ENCODE assay signal across 8 mouse cellular contexts in genomic region chr17:24548435-24548834, GRCm38 (mm10). TPM values are rescaled to one million over a fixed set of nuclear protein-coding genes. Genes with fewer than 3 reads are reported as not detected.
DNase-seq lines count a peak whose midpoint lies in the region; ATAC-seq and TF ChIP-seq lines count a peak whose summit lies in the region.

No protein-coding gene starts in this region.

- H3K9ac ChIP-seq in hindbrain, embryonic 13.5 days = no peak overlapping the region
- peak overlapping the region; percentile 73 for H3K9ac ChIP-seq in liver, embryonic 14.5 days (replicated peaks)
- H3K9ac ChIP-seq in stomach, embryonic 16.5 days (ENCODE audit: low read length) = peak overlapping the region; percentile 60

- no peaks in the 10 kb centered on the region for H3K9me3 ChIP-seq in hindbrain, embryonic 13.5 days
- H3K9me3 ChIP-seq in liver, embryonic 14.5 days (ENCODE audit: control insufficient read depth, low read length) = no peaks in the 10 kb centered on the region
- H3K9me3 ChIP-seq in stomach, embryonic 16.5 days (replicated peaks; ENCODE audit: control insufficient read depth, low read length) = no peaks in the 10 kb centered on the region

- ATAC-seq in hindbrain, embryonic 13.5 days (ENCODE audit: low FRiP score) = no peak
- no peak for ATAC-seq in liver, embryonic 14.5 days (ENCODE audit: insufficient read depth)
- ATAC-seq in stomach, embryonic 16.5 days (ENCODE audit: insufficient read depth, low FRiP score) = no peak

- peak overlapping the region; percentile 94 for H3K27ac ChIP-seq in gastrocnemius, adult 2 months
- H3K27ac ChIP-seq in bone marrow, adult 2 months (ENCODE audit: control insufficient read depth, insufficient read depth, low read depth, low read length, poor library complexity) = peak overlapping the region; percentile 65; the same call in 1 of the 2 replicates
- H3K27ac ChIP-seq in hindbrain, embryonic 13.5 days = no peak overlapping the region
- H3K27ac ChIP-seq in liver, embryonic 14.5 days = peak overlapping the region; percentile 84
- H3K27ac ChIP-seq in stomach, embryonic 16.5 days (ENCODE audit: low read length) = peak overlapping the region; percentile 73; the same call in 1 of the 2 replicates

- H3K4me2 ChIP-seq in hindbrain, embryonic 13.5 days = peak overlapping the region; percentile 93
- peak overlapping the region; percentile 91 for H3K4me2 ChIP-seq in liver, embryonic 14.5 days (ENCODE audit: low read depth)
- peak overlapping the region; percentile 75 for H3K4me2 ChIP-seq in stomach, embryonic 16.5 days (ENCODE audit: low read depth, low read length)

- TF ChIP-seq CTCF in gastrocnemius, adult 2 months (IDR thresholded peaks at IDR 0.05) = no peak
- no peak for TF ChIP-seq CTCF in bone marrow, adult 2 months (IDR thresholded peaks at IDR 0.05; ENCODE audit: control insufficient read depth, insufficient read depth, low read length)
- TF ChIP-seq CTCF in liver, embryonic 14.5 days (IDR thresholded peaks at IDR 0.05; ENCODE audit: low read depth) = no peak

- DNase-seq in gastrocnemius, adult 2 months = no peak
- DNase-seq in gastrocnemius, postnatal 4 days (ENCODE audit: low spot score in 2 of 2) = no peak
- no peak for DNase-seq in liver, embryonic 14.5 days (ENCODE audit: low read depth in 3 of 3, low spot score in 3 of 3)
- no peak for DNase-seq in right cerebral cortex, postnatal 36 days (ENCODE audit: low spot score in 2 of 2)
- no peak for DNase-seq in layer of hippocampus, postnatal 36 days

- peaks cover 29% of the 10 kb centered on the region for H3K27me3 ChIP-seq in hindbrain, embryonic 13.5 days
- H3K27me3 ChIP-seq in liver, embryonic 14.5 days (ENCODE audit: control insufficient read depth, insufficient read depth, low read length) = no peaks in the 10 kb centered on the region
- H3K27me3 ChIP-seq in stomach, embryonic 16.5 days (ENCODE audit: control insufficient read depth, insufficient read depth, low read length) = no peaks in the 10 kb centered on the region

- 3% methylated on average over 9 of the region's 9 CpGs for WGBS in bone marrow, adult 2 months
- WGBS in hindbrain, embryonic 13.5 days = 39% methylated on average over 9 of the region's 9 CpGs
- 12% methylated on average over 9 of the region's 9 CpGs for WGBS in liver, embryonic 14.5 days (ENCODE audit: insufficient replicate concordance)
- WGBS in stomach, embryonic 16.5 days = 27% methylated on average over 9 of the region's 9 CpGs

- intact Hi-C loops in gastrocnemius, adult 2 months (cut with DNase I) = no loop called here

- no peak for TF ChIP-seq POLR2A in bone marrow, adult 2 months (IDR thresholded peaks at IDR 0.05; ENCODE audit: borderline replicate concordance, control insufficient read depth, low read depth, low read length)

- no peak for TF ChIP-seq EP300 in liver, embryonic 14.5 days (IDR thresholded peaks at IDR 0.05; ENCODE audit: low read depth)

- H3K36me3 ChIP-seq in hindbrain, embryonic 13.5 days = no peaks in the 10 kb centered on the region
- no peaks in the 10 kb centered on the region for H3K36me3 ChIP-seq in liver, embryonic 14.5 days (replicated peaks; ENCODE audit: control insufficient read depth, insufficient read depth, low read depth)
- H3K36me3 ChIP-seq in stomach, embryonic 16.5 days (ENCODE audit: control insufficient read depth, insufficient read depth, low read length) = no peaks in the 10 kb centered on the region

- H3K4me1 ChIP-seq in bone marrow, adult 2 months (ENCODE audit: control insufficient read depth, insufficient read depth, low read length) = no peaks in the 10 kb centered on the region; the same call in 1 of the 2 replicates
- H3K4me1 ChIP-seq in hindbrain, embryonic 13.5 days (replicated peaks) = peaks cover 42% of the 10 kb centered on the region
- H3K4me1 ChIP-seq in liver, embryonic 14.5 days (replicated peaks; ENCODE audit: control insufficient read depth in 2 of 2, insufficient read depth in 2 of 2, low read length in 1 of 2) = peaks cover 12 to 17% of the 10 kb centered on the region in 2 experiments
- H3K4me1 ChIP-seq in stomach, embryonic 16.5 days (ENCODE audit: control insufficient read depth, insufficient read depth, low read length) = peaks cover 29% of the 10 kb centered on the region

- H3K4me3 ChIP-seq in gastrocnemius, adult 2 months = peak overlapping the region; percentile 78
- H3K4me3 ChIP-seq in bone marrow, adult 2 months (replicated peaks; ENCODE audit: control insufficient read depth, low read depth, low read length) = peak overlapping the region; percentile 68
- H3K4me3 ChIP-seq in hindbrain, embryonic 13.5 days = no peak overlapping the region
- peak overlapping the region in 1 of 2 experiments; percentile 67; a peak in 2 of 4 replicates for H3K4me3 ChIP-seq in liver, embryonic 14.5 days (ENCODE audit: insufficient read depth in 1 of 2, low read depth in 2 of 2, low read length in 2 of 2)
- H3K4me3 ChIP-seq in stomach, embryonic 16.5 days (replicated peaks; ENCODE audit: low read length) = peak overlapping the region; percentile 84

RNA-seq across cellular contexts. Expression of gene Pkd1, which starts 1.2 kb away (rescaled TPM):
- 10 to 100 TPM; 18.3 to 25.0 TPM for total RNA-seq in gastrocnemius, adult 2 months (2021)
- 10 to 100 TPM; 60.5 to 66.7 TPM for total RNA-seq in gastrocnemius, postnatal 4 days (2021)
- 10.4 and 17.9 TPM in 2 replicates for polyA plus RNA-seq in bone marrow, adult 2 months (2011; ENCODE audit: insufficient read depth, insufficient read length, low replicate concordance, missing spikeins)
- polyA plus RNA-seq in hindbrain, embryonic 13.5 days (2015; fragmentation: Nextera tagmentation; extraction: Ambion mirVana) = 20.1 and 21.6 TPM in 2 replicates
- 3.4 and 4.0 TPM in 2 replicates for polyA plus RNA-seq in liver, embryonic 14.5 days (2012; rRNA removed)
- 1.8 and 2.9 TPM in 2 replicates for polyA plus RNA-seq in liver, embryonic 14.5 days (2014; fragmentation: Nextera tagmentation; extraction: Ambion mirVana)
- polyA plus RNA-seq in stomach, embryonic 16.5 days (2015; fragmentation: Nextera tagmentation; extraction: Ambion mirVana) = 21.7 and 22.2 TPM in 2 replicates
- 10 to 100 TPM; 84.9 to 95.3 TPM for total RNA-seq in layer of hippocampus, postnatal 36 days (2021)

RNA-seq across cellular contexts. Expression of gene Rab26, which starts 14.4 kb away (rescaled TPM):
- not detected for total RNA-seq in gastrocnemius, adult 2 months (2021)
- total RNA-seq in gastrocnemius, postnatal 4 days (2021) = under 1 TPM; 0.52 to 0.64 TPM
- not detected in 2 replicates for polyA plus RNA-seq in bone marrow, adult 2 months (2011; ENCODE audit: insufficient read depth, insufficient read length, low replicate concordance, missing spikeins)
- polyA plus RNA-seq in hindbrain, embryonic 13.5 days (2015; fragmentation: Nextera tagmentation; extraction: Ambion mirVana) = 2.8 and 3.1 TPM in 2 replicates
- polyA plus RNA-seq in liver, embryonic 14.5 days (2012; rRNA removed) = 0.21 and 0.28 TPM in 2 replicates
- polyA plus RNA-seq in liver, embryonic 14.5 days (2014; fragmentation: Nextera tagmentation; extraction: Ambion mirVana) = 0.95 and 1.0 TPM in 2 replicates
- 7.9 and 9.4 TPM in 2 replicates for polyA plus RNA-seq in stomach, embryonic 16.5 days (2015; fragmentation: Nextera tagmentation; extraction: Ambion mirVana)
- total RNA-seq in layer of hippocampus, postnatal 36 days (2021) = 10 to 100 TPM; 72.9 to 76.8 TPM

RNA-seq across cellular contexts. Expression of gene Traf7, which starts 20.7 kb away (rescaled TPM):
- total RNA-seq in gastrocnemius, adult 2 months (2021) = 10 to 100 TPM; 27.3 to 35.2 TPM
- 10 to 100 TPM; 80.8 to 86.3 TPM for total RNA-seq in gastrocnemius, postnatal 4 days (2021)
- 79.2 and 108 TPM in 2 replicates for polyA plus RNA-seq in bone marrow, adult 2 months (2011; ENCODE audit: insufficient read depth, insufficient read length, low replicate concordance, missing spikeins)
- polyA plus RNA-seq in hindbrain, embryonic 13.5 days (2015; fragmentation: Nextera tagmentation; extraction: Ambion mirVana) = 86.0 and 89.9 TPM in 2 replicates
- polyA plus RNA-seq in liver, embryonic 14.5 days (2012; rRNA removed) = 55.4 and 64.2 TPM in 2 replicates
- 25.6 and 29.4 TPM in 2 replicates for polyA plus RNA-seq in liver, embryonic 14.5 days (2014; fragmentation: Nextera tagmentation; extraction: Ambion mirVana)
- 80.6 and 104 TPM in 2 replicates for polyA plus RNA-seq in stomach, embryonic 16.5 days (2015; fragmentation: Nextera tagmentation; extraction: Ambion mirVana)
- 10 to 100 TPM; 86.7 to 95.1 TPM for total RNA-seq in layer of hippocampus, postnatal 36 days (2021)
